Mouse (Mus musculus) urinary bladder, adult 18-20 months (tissue): ENCODE measurements around the gene Rad9a.
A peak's percentile ranks its signal among the peaks of the same experiment; 100 is the strongest.

Source experiments
- DNase-seq, 2 experiments: peaks; one replicate each; pipeline ENCODE4 v3.0.0; 2022; ENCODE audit warnings: low spot score in 2 of 2, mixed read lengths in 2 of 2

The Rad9a gene

DNA sequence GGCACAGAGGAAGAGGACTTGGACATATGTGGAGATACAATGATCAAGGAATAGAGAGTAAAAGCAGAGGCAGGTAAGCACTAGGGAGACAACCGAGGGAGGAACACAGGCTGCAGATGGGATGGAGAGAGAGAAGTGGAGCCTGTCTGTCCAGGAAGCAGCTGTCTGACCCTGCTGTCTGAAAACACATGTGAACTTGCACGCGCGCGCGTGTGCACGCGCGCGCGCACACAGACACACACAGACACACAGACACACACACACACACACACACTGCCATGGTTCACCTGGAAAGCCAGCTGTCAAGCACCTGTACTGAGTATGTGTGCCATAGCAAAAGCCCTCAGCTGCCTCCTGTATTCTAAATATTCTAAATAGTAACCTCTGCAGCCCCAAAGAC lies 16.8 kb upstream of the Rad9a start:
- no peak for DNase-seq

DNA sequence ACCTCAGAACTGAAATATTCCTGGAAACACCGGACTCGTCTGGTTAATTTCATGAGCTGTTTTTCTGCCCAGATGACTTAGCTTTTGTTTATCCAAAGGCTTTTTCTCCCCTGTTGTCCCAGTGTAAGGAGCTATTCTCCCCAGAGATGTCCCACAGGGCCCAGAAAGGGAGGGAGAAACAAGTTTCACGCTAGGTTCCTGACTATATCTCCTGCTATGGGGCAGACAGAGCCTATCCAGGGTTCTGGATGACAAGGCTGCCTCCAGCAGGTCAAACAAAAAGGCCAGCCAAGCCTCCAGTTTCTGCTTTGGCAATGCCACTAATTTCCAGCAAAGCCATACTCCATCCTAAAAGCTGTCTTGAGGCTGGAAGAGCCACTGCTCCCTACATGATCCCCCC lies 16.4 kb upstream of the Rad9a start:
- no peak for DNase-seq

DNA sequence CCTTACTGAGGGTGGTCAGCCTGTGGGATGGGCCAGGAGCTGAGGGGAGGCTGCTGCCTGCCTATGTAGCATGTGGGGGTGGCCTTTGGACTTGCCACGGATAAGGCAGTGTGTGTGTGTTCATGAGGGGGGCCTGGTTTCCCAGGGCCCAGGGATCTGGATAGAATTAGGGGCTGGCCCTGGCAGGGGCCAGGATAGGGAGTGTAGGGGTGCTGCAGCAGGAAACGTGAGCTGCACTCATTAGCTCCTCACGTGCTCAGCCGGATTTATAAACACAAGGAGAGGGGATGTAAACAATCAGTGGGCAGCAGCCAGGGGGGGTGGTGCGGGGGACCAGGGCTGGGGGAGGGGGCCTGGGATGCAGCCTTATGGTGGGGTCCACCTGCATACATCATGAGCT lies 15.7 kb upstream of the Rad9a start:
- DNase-seq: no peak

DNA sequence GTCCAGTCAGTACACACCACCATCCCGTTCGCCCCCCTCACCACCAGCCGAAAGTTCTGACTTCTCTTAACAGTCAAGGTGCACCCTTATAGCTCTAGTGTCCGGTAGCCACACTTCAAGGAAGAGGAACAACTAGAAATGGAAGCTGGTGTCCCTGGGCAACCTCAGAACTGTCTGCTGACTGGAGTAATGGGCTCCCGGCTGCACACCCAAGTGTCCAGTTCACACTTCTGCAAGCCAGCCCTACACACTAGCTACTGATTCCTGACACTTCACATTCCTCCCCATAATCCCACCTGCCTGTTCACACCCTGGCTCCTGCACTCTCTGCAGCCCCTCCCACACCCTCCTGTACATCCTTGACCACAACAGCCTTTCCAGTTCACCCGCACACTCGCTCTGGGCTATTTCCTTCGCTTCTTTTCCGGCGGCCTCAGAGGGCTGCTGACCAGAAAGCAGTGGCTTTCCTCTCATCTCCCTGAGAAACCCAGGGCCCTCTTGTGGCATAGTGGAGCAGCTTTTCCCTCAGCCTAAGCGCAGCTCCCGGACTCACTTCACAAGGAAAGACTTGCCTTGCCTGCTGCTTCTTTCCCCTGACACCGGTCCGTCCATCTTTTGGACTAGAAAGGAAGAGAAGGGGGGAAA lies 14.7 kb upstream of the Rad9a start:
- DNase-seq: no peak

DNA sequence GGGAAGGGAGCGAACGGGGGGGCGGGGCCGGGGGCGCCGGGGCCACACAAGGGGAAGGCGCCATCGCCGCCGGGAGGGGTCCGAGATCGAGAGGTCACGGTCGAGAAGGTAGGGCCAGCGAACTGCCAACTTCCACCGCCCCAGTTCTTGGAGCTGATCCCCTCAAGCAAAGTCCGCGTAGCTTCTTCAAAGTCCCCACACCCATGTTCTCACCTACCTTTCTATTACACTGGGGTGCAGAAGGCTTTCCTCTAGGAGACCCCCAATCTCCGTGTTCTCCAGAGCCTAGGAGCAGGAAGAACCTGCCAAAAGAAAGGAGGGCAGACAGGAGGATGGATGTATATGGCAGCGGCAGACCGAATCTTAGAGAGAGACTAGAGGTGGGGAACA lies 14.0 kb upstream of the Rad9a start:
- no peak for DNase-seq

DNA sequence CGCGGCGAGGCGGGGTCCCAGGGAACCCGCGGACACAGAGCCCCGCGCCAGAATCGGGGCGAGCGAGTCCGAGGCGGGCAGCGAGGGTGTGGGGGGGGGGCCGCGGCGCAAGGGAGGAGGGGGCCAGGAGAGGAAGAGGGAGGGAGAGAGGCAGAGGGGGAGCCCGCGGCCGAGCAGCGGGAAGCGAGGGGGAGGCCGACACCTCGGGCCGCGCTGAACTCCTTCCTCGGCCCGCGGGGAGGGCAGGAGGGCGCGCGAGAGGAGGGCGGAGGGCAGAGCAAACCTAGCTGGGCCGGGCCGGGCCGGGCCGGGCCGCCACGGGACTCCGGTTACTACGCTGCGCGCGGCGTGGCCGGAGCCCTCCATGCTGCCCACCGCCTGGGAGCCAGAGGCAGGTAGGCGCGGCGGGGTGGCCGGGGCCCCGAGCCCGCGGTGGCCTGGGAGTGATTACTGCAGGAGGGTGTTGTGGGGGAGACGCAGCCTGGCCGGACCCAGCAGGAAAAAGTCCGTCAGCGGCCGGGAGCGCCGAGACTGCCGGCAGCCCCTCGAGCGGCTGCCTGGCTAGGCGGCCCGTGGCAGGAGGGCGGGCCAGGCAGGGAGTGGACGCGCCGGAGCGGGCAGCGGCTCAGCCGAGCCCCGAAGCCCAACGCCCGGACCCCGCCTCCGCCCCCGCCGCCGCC lies 13.4 kb upstream of the Rad9a start:
- no peak for DNase-seq

DNA sequence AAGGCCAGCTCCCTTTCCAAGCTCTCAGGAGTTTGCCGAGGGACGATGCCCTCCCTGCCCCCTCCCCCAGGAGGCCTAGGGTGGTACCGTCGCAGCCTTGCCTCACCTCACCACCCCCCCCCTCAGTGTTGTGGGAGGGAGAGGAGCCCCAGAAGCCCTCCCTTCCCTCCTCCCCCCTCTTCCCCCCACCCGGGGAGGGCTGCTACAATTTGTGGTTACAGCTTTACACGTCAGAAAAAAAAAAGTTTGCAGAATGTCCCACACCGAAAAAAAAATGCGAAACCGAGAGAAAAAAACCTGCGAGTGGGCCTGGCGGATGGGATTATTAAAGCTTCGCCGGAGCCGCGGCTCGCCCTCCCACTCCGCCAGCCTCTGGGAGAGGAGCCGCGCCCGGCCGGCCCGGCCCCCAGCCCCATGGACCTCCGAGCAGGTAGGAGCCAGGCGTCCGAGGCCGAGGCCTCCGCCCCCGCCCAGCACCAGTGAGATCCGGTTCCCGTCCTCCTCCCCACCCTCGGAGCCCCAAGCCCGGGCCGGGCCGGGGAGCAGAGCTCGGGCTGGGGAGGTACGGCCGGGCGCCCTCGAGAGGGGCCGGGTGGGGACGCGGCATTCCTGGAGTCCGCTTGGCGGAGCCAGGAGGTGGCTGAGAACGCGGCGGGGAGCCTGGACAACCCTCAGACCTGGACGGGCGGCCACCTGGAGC lies 12.8 kb upstream of the Rad9a start, which contains the start of the genes Clcf1 and AC109138.7:
Gene Clcf1 (plus strand): TSS at position 168 of the 700 bp plus-strand sequence.
Gene AC109138.7 (plus strand): TSS at position 287 of the 700 bp plus-strand sequence.
- DNase-seq: peak in 1 of 2 experiments; percentile 50

DNA sequence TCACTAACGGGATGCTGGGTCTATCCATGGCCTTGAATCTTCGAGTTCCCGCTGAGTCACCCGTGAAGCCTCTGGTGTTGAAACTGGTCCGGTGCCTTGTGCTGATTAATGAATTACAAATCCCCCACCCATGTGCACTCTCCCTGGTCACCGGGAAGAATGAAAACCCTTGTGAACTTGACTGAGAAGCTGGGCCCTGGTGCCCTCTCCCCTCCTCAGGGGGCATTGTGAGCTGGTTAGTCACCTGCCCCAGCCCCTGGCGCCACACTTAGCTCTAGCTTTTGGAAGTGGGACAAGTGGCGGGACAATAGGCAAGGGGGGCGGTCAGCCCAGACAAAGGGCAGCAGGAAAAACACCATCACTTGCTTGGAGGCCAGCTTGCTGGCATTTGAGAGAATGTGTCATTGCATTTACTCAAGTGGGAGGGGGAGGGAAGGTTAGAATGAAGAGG lies 12.1 kb upstream of the Rad9a start:
- peak in 1 of 2 experiments; percentile 53 for DNase-seq

DNA sequence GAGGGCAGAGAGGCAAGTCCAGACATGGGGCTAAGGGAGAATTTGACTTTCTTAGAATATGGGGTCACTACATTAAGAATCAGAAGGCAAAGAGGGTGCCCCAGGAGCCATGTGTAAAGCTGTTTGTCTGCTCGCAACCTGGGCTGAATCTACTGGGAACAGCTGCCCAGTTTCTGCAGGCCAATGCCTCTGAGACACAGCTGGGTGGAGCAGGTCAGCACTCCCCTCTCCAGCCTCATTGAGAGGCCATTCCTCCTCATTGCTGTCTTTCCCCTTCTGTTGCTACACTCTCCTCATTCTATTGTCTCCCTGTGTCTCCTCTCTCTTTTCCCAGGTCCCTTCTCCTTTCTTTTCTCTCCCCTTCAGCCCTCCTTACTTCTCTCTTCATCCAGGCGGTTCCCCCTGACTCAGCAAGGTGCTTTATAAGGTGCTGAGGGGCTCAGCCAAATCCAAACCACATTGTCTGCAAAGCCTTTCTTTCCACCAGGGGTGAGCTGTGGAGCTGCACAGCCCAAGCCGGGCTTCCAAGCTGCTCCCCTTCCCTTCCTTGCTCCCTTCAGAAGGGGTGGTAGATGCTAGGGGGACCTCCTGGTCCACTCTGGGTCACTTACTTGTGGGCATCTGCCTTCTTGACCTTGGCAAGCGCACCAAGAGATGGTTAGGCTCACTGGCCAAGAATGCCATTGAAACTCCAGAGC lies 10.6 kb upstream of the Rad9a start:
- DNase-seq: no peak

DNA sequence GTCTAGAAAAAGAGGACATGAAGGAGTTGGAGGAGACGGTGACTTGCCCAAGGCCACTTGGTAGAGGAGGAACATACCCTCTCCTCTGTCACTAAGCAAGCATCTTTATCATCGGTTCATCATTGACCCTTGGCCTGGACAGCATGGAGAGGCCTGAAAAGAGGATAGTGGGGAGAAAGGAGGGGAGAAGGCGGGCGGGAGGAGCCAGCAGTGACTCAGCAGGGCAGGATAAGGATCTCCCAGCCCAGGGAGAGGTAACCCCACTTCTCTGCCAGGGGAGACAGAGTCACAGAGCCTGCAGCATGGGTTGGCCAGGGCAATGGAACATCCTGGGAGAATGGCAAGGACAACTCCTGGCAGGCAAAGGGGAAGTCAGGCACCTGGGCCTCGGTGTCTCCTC lies 7.1 kb upstream of the Rad9a start:
- no peak for DNase-seq

DNA sequence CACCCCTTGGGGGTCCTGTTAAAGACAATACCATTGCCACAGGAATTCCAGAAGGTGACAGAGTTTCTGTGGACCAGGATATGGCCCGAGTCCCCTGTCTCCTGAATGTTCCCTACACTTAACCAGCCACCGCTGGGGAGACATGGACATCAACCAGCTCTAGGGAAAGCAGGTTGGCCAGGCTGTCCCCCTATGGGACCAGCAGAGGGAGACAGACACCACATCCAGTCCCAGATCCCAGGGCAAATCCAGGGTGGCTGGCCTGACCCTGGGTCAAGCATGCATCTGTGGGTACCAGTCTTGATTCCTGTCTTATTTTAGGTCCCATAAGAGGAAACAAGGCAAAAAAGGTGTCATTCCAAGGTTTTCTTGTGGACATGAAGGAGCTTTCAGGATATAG lies 5.5 kb upstream of the Rad9a start:
- DNase-seq: peak in 1 of 2 experiments; percentile 66

DNA sequence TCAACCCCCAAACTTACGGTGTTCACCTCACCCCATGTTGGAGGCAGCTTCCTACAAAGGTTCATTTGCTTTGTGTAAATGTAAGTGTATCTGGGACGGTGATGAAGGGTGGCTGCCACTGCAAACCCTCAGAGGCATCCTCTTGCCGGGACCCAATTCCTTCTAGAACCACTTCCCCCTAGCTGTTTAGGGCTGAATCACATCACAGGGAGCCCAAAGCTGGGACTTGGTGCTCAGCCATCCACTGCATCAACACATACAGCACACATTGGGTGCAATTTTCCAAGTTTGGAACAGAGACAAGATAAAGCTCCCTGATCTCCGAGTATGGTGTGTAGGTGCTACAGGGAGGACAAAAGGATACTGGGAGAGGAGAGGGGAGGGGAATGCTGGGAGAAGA lies 3.4 kb upstream of the Rad9a start:
- no peak for DNase-seq

DNA sequence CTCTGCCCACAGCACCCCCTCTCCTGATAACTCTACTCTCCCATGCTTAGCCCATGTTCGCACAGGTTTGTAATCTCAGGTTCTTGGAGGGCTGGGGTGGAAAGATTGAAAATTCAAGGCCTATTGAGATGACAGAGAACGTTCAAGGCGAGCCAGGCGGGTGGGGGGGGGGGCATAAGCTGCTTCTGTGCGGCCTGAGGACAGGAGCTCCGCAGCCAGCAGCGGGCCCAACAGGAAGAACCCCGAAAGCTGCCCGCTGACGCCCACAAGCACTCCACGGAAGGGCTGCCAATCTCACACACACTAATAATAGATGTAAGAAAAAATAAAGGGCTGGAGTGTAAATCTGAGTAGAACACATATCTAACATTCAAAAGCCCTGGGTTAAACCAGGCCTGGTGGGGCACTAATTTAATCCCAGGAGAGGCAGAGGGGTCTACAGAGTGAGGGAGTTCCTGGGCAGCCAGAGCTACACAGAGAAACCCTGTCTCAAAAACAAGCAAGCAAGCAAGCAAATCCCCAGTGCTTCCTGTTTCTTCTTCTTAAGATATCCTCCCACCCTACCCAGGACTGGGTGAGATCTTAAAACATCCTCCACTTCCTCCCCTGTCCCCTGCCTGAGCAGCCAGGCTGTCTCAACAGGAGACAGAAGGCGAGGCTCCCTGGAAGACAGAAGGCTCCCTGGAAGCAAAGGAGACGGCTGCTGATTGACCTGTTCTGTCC lies 2.3 kb upstream of the Rad9a start:
- DNase-seq: no peak

DNA sequence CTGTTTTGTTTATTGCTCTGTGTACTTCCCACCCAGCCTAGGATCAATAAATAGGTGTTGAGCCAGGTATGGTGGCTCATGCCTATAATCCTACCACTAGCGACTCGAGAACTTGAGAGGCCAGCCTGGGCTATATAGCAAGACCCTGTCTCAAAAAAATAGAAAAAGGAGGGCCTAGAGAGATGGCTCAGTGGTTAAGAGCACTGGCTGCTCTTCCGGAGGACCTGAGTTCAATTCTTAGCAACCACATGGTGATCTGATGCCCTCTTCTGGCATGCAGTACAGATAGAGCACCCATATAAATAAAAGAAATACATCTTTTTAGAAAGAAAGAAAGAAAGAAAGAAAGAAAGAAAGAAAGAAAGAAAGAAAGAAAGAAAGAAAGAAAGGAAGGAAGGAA lies 1.7 kb upstream of the Rad9a start:
- DNase-seq: no peak

DNA sequence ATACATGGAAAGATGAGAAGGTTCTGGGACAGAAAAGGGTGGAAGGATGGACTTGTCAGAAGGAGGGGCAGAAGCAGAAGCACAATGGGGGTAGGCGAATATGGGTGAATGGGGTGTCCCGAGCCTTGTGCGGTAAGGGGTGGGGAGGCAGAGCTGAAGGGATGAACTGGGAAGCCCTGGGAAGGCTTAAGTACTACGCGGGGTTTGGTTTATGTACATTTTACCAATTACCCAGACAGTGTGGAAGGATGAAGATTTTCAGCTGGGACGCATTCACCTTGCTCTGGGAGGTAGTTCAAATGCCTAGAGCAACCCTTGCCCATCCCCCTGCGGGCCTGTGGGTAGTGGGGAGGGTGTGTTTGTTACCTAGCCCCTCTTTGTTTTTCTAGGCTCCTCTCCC lies 687 bp upstream of the Rad9a start:
- DNase-seq: no peak

DNA sequence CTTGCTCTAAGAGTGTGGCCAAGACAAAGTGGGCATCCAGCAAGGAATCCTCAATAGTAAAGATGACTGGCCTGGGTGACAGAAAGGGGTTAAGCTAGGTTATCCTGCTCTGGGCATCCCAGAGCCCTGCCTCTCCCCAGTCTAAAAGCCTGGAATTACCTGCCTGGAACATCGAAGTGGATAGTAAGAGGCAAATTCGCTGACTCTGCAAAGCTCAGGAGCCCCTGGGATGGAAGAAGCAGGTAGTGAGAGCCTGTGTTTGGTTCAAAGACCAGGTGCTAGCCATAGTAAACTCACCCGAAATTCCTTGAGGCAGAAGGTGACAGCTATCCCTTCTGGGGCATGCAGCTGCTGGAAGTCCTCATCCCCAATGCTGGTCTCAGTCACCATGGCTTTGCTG lies 4.3 kb downstream of the Rad9a start:
- no peak for DNase-seq

DNA sequence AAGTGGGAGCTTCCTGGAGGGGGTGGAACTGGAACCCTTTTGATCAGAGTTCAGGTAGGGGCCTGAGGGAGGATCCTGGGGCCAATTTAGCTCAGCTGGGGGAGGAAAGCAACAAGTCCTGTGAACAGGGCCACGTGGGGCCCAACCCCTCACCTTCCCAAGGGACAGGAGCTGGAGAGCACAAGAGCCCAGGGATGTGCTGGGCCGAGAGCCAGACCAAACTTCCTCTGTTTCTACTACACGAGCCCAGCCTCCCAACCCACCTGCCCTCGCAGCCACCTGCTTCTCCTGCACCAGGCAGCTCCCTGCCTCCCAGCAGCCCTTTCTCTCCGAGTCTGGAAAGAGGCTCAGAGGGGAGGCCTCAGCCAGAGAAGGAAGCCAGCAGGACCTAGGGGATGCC lies 4.9 kb downstream of the Rad9a start:
- no peak for DNase-seq

DNA sequence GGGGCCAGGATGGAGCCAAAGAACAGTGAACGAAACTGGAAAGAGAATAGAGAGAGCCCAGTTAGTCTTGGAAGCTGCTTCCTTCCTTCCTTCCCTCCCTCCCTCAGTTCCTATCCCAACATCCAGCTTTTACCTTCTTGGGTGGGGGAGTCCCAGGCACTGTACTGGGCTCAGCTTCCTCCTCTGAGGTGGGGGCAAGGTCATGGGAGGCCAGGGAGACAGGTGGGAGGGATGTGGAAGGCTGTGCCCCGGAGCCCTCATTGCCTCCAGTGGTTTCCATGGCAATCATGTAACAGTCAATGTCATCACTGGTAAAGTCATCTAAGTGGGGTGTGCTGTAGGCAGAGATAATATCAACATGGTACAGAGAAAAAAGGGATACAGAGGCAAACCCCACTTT lies 5.4 kb downstream of the Rad9a start:
- no peak for DNase-seq

DNA sequence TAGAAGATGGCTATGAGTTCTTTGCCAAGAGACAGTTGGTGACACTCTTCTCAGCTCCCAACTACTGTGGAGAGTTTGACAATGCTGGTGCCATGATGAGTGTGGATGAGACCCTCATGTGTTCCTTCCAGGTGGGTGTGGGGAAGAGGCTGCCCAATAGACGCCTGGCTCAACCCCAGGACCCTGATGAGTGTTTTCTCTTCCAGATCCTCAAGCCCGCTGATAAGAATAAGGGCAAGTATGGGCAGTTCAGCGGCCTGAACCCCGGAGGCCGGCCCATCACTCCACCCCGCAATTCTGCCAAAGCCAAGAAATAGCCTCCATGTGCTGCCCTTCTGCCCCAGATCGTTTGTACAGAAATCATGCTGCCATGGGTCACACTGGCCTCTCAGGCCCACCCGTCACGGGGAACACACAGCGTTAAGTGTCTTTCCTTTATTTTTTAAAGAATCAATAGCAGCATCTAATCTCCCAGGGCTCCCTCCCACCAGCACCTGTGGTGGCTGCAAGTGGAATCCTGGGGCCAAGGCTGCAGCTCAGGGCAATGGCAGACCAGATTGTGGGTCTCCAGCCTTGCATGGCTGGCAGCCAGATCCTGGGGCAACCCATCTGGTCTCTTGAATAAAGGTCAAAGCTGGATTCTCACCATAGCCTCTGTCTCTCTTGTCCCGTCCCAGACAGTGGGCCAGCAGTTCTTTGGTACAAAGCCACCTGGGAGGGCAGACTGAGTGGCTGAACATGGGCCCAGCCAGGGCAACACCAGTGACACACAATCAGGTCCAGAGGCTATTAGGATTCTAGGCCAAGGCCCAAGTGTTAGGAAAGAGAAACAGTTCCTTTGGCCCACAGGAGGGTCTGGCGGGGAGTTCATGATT lies 6.4 kb downstream of the Rad9a start:
- DNase-seq: no peak

DNA sequence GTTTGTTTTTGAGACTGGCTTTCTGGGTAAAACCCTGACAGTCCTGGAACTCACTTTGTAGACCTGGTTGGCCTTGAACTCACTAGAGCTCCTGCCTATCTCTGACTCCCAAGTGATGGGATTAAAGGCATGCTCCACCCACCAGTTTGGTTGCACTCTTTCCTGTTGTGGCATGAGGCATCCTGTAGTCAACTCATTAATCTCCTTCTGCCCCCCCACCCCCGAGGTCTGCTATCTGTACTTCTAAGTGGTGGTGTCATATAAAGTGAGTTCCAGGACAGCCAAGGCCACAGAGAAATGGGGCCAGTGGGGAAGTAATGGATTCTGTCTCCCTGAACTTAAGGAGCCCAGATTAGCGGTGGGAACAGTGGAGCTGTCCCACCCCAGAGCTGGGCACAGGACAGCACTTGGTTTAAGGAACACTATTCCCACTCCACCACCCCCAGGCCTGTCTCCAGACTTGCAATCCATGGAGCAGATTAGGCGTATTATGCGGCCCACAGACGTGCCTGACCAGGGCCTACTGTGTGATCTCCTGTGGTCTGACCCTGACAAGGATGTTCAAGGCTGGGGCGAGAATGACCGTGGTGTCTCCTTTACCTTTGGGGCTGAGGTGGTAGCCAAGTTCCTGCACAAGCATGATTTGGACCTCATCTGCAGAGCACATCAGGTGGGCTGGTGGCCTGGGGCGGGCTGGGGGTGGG lies 7.3 kb downstream of the Rad9a start:
- no peak for DNase-seq
